Mouse (Mus musculus) c-Kit-positive CD71-positive TER-119-negative erythroid progenitor cells, embryonic 14.5 days (primary cell): ENCODE data around the gene Rnf151.
A peak's percentile ranks its signal among the peaks of the same experiment; 100 is the strongest.
"Not testable (repeated sequence)": the region's sequence is repeated elsewhere in the genome, so short reads cannot be mapped to it uniquely, and the experiment has no call there.

Experiments
- DNase-seq: peaks from one replicate; pipeline ENCODE4 v3.0.0-alpha.2; 2013; ENCODE audit warnings: low read depth

Rnf151 gene

DNA sequence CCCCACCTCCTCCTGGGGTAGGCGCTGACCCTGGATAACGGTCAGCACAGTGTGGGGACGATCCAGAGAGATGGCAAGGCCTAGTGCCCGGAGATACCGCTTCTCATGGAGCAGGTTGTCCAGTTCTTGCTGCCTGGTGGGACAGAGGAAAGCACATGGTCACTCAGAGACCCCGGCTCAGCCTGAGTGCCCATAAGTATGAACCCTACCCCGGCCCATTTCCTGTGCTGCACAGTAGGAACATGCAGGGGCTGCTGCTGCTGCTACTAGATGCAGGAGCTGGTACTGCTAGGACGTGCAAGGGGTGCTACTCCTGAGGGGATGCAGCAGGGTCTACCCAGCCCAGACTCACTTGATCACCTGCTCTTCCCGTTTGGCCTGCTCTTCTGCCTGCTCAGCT, 16.6 kb downstream of the Rnf151 start:
- no peak for DNase-seq

DNA sequence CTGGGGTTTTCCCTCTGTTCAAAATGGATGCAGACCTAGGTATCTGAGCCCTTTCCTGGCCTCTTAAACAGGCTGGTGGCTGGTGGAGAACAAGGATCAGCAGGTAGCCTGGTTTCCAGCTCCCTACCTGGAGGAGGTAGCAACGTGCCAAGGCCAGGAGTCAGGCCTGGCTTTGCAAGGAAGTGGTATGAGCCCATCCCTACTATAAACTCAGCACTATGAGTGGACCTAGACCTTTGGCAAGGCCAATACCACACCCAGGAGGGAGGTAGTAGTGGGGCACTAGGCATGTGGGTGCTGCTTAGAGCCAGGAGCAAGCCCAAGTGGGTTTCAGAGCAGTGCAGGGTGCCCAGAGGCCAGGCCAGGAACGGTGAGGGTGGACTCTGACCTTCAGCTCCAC, 18.4 kb downstream of the Rnf151 start:
- no peak for DNase-seq

DNA sequence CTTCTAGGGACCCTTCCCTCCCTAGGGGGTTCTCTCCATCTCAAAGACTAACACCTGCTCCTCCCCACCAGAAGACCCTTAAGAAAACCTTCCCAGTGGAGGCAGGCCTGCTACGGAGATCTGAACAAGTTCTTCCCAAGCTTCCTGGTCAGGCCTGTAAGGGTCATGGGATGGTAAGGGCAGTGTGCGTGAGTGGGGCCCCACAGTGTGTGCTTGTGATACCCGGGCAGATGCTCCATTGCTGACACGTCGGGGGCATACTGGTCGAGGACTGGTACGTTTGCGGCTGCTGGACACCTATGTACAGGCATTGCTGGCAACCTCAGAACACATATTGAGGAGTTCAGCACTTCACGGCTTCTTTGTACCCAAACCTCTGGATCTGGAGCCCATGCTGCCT, 19.1 kb downstream of the Rnf151 start:
- DNase-seq: no peak

DNA sequence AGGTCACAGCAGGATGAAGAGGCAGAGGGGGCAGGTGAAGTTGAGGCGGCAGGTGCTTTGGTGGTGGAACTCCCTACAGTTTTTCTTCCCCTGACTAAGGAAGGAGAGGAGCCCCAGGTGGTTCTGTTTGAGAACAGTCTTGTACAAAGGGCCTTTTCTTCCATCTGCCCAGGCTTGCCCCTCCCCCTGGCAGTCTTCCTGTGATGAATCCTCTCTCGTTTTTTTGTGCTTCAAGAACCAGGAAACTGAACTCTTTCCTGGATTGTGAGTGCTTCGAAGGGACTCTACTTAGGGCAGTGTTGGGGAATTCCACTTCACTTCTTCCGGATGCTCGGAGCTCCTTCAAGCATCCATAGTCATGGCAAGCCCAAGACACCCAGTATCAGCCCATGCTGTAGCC, 19.9 kb downstream of the Rnf151 start:
- DNase-seq: no peak

DNA sequence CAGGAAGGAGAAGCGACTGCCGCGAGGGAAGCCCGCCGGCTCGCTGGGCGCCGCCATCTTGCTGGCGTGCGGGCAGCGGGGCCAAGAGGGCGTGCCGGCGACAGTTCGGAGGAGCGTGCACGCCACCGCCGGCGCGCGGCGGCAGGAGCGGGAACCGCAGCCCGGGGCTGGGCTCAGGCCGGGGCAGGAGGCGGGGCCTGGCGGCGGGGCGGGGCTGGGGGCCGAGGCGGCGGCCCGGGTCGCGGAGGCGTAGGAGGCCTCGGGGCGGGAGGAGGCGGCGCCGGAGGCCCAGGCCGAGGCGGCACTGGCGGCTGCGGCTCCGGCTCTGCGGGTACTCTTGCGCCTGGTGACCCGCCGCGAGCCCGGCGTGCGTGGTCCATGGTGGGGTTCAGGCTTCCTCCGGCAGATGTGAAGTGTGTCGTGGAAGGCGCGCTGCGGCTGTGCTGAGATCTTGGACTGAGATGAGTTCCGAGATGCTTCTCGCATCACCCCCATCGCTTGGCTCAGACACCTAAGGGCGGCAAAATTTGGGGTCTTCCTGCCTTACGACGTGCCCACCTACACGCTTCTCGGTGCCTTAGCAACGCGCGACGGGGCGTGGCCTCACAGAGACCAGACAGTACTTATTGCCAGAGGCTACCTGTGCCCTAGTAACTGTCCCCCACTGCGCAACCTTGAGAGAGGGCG, 21.7 kb downstream of the Rnf151 start, which contains the start of the genes Gfer and Noxo1:
TSS of gene Gfer (minus strand) at position 146 of the 687 bp plus-strand sequence.
TSS of gene Noxo1 (plus strand) at position 224 of the 687 bp plus-strand sequence.
- DNase-seq: peak; percentile 72

DNA sequence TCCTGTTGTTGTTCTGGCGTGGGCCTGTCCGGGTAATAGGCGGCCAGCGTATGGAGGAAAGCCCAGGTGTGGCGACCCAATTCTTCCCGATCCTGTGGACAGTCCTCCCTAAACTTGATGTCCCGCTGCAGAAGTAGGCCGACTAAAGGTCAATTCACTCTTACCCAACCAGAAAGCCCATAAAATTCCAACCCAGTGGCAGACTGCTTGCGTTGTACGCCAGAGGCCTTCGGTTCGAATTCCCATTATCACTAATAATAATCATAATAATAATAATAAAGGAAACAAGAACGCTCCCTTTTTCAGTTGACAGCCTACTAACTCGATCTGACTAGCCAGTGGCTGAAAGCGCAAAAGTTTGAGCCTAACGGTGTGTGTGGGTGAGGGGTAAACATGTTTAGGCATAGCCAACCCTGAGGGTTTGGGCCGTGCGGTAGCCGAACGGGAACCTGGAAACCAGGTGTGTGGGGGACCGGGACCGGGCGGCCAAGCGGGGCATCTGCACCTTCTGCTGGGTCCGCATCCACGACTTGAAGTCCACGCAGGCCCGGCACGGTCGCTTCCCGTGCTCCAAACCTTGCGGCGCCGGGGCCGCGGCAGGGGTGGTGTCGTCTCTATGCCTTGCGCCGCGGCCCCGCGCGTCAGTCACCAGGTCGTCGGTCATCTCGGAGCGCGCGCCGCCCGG, 22.4 kb downstream of the Rnf151 start:
- DNase-seq: no peak

DNA sequence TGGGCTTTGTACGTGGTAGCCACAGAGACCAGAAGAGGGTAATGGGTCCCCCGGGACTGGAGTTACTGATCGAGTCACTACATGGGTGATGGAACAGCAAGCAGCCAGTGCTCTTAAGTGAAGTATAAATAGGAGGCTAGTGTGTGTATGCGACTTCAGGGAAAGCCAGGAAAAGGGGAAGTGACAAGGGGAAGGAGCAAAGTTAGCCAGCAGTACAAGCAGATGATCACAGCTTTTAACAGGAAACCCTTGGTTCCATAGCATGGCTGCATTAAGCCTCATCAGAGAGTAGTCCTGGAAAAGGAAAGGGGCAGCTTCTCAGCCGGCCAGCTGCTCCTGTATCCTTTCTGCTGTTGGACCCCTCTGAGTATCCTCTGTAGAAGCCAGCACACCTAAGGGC, 25.5 kb downstream of the Rnf151 start:
- DNase-seq: no peak

DNA sequence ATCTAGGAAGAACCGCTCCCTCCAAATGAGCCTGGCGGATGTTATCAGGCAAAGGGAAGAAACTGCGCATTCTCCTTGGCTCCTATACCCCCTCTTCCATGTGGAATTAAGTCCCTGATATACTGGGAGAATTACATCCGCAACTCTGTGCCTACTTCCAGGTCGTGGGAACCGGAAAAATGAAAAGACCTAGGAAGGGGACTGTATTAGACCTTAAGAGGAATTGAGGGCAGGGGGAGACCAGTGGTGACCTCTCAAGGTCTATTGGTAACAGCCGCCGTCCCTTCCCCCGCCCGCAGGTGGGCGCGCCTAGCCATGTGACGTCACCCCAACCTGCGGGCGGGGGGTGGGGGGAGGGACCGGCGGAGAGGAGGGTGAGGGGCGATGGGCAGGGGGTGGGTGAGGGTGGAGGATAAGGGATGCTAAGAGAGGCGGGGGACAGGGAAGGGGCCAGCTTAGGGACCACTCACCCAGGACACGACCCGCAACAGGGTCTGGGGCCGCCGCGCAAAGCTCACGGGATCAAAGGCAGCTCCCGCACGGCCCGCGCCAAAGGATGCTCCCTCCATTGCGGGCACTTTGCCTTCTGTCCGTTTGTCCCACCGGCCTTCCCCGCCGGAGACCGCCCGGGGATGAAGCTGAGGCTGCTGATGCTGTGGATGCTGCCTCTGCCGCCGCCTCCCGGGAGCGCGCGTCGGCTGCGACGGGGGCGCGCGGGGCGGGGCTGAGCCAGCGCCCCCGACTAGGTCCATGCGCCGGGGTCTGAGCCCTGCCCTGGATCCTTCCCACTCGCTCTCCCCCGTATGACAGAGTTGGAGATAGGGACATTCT, 28.4 kb downstream of the Rnf151 start, which contains the start of gene Syngr3:
TSS of gene Syngr3 (minus strand) at position 705 of the 831 bp plus-strand sequence.
- DNase-seq: no peak

DNA sequence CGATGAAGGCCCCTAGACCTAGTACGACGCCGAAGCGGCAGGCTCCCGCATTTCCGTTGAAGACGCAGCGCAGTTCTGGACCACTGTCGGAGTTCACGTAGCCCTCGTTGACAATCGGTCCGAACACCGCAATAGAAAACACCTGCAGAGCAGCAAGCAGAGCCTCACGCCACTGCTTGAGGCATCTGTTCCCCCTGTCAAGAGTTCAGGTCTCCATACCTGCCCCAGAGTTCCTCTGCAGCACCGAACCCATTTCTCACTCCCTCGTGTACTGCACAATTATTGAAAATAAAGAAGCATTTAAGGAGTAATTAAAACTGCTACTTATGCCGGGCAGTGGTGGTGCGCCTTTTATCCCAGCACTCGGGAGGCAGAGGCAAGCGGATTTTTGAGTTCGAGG, 30.3 kb downstream of the Rnf151 start:
- no peak for DNase-seq

DNA sequence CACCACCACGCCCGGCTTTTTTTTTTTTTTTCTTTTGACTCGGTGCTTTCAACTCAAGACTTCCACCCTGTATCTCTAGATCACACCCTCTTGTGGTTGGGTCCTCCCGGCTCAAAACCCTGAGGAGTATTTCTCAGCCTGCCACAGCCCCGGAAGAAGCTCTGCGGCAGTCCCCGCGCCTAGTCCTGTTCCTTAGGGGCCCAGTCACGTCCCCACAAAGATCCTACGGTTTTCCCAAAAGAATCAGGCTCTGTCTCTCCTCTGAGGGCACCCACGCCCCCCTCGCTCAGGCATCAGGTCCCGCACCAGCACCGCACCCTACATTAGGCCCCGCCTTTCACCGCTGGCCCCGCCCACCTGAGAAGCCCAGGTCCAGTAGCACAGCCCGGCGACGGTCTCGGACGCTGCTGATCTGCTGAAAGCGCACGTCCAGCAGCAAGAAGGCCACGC, 30.7 kb downstream of the Rnf151 start:
- DNase-seq: peak; percentile 46

DNA sequence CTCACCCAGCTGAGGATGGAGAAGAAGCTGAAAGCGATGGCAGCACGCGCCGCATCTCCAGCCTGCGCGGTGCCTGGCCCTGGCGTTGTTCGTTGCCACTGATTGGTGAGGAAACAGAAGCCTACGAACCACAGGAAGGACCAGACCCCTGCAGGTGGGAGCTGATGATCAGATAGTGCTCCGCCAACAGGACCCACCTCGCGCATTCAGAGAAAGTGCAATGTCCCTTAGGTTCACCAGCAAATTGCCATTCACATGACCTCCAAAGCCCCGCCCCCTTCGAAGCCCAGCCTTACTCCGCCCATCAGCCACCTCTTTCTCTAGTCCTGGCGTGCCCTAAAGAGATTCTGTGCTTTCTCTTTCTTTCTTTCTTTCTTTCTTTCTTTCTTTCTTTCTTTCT, 31.3 kb downstream of the Rnf151 start:
- DNase-seq: no peak

DNA sequence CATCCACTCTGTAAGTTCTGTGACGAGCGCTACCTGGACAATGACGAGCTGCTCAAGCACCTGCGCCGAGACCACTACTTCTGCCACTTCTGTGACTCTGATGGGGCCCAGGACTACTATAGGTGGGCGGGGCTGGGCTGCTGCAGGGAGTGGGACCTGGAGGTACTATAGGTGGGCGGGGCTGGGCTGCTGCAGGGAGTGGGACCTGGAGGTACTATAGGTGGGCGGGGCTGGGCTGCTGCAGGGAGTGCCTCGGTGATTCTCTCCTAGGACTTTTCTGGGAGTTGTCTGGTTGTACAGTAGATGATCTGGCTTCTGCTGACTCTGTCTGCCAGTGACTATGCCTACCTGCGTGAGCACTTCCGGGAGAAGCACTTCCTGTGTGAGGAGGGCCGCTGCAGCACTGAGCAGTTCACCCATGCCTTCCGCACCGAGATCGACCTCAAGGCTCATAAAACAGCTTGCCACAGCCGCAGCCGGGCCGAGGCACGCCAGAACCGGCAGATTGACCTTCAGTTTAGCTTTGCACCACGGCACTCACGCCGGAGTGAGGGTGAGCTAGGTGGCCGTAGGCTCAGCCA, 40.3 kb downstream of the Rnf151 start:
- no peak for DNase-seq

DNA sequence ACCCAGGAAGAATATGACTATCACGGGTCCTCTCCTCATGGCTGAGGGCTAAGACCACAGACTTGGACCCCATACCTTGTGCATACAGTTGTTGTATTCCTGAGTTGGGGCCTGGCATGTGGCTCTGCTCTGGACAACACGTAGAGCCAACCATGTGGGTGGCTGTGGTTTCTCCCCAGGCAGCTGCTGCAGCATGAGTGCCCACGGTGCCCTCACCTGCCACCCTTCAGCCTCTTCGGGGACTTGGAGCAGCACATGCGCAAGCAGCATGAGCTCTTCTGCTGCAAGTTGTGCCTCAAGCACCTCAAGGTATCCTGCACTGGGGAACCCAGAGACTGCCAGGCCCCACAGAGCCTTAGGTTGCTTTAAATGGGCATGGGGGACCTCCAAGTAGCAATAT, 41.0 kb downstream of the Rnf151 start:
- no peak for DNase-seq

DNA sequence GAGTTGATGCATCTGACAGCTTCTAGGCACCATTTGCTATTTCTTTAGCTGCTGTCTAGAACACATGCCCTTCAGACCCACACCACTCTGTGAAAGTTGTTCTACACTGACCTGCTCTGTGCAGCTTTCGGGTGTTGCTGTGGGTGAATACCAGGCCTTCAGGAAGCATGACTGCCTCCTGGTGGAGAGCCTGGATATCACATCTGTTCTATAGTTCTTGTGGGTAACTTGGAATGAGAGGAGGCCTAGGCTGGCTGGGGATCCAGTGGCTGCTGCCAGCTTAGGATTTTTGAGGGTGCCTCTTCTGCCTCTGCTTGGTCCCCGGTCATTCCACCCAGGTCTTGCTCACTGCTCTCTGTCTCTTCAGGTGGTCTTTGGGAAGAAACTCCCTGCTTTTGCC, 41.7 kb downstream of the Rnf151 start:
- DNase-seq: peak; percentile 72

DNA sequence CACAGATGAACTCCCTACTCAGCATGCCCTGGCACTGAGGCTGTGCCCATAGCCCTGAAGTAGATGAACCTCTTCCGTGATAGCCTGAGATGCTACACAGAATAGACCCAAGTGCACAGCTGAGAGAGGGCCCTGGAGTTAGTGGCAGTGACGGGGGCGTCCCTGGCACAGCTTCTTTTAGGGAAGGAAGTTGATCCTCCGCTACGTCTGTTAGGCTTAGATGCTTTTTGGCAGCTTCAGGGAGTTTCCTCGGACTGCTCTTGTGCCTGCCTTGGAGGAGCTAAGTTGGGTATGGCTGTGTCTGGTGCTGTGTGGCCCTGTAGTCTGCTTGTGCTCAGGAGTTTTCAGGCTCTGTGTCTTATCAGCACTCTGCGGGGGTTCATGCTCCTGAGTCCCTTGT, 43.6 kb downstream of the Rnf151 start:
- no peak for DNase-seq

DNA sequence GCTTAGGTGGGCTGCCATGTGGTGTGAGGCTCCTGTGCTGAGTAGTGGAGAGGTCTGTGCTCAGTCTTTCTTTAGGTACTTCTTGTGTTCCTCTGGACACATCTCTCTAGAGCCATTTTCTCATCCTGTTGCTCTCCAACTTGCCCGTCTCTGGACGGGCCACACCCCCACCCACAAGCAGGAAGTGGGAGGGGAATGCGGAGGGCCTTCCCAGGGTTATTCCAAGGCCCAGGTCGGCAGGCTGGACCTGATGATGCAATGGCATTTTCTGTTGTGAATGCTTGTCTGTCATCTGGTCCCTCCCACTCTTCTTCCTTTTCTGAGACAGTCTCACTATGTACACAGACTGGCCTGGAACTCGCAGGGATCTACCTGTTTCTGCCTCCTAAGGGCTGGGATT, 45.7 kb downstream of the Rnf151 start:
- DNase-seq: no peak

DNA sequence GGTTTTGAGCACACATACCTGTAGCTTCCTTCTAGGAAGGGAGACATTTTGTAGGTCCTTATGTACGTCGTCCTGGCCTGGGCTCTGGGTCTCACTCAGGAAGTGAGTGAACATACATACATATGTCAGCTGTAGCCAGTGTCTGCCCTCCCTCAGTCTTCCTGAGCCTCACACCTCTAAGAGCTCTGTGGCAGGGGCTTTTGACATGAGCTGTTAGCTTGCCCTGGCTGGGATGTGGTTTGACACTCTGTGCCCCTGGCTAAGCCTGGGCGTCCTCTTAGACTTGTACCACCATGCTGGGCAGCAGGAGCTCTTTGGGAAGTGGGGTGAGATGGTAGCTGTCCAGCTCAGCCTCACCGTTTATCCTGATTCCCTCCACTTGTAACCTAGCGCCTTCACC, 46.5 kb downstream of the Rnf151 start:
- DNase-seq: no peak

DNA sequence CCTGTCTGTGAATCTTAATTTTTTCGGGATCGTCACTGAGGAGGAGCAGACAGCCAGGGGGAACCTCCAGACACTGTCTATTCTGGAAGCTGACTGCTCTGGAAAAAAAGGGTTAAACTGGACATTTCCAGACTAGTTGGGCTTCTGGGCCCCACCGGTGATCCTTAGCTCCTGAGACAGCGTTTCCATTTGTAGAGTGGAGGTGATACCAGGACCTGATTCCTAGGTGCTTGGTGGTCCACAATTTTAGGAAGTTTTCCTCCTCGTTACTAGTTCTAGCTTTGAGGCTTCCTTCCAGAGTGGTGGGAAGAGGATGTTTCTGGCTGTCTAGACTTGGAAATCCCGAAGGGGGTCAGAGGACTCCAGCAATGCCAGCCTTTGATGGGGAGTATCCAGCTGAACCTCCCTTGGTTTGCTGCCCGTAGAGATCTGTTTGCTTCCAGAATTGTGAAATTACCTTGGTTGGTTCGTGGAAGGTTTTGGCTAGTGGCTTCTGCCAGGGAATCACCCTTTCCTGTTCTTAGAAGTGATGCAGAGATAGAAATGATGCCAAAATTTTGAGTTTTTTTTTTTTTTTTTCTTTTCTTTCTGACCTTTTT, 47.5 kb downstream of the Rnf151 start:
- no peak for DNase-seq

DNA sequence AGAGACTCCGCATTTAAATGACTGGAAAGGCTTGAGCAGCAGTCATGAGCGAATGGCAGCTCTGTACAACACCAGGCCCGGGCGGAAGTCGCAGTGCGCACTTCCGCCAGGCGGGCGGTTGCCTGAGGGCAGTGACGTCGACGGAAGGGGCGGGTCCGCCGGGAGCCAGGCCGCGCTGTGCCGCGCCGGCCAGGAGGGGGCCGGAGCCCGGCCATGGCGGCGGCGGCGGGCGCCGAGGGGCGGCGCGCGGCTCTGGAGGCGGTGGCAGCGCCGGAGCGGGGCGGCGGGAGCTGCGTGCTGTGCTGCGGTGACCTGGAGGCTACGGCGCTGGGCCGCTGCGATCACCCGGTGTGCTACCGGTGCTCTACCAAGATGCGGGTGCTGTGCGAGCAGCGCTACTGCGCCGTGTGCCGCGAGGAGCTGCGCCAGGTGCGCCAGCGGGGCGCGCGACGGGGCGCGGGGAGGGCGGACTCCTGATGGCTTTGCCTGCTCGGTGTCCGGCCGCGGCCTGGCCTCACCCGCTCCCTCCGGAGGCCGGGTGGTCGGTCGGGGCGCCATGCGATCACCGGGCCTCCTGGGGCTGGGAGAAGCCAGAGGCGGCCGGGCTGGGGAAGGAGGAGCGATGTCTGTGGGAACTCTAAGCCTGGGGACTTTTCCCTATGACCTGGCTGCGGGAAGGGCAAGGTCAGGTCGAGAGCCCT, 48.2 kb downstream of the Rnf151 start, which contains the start of gene Zfp598:
TSS of gene Zfp598 (plus strand) at position 143 of the 701 bp plus-strand sequence.
- DNase-seq: peak; percentile 84

DNA sequence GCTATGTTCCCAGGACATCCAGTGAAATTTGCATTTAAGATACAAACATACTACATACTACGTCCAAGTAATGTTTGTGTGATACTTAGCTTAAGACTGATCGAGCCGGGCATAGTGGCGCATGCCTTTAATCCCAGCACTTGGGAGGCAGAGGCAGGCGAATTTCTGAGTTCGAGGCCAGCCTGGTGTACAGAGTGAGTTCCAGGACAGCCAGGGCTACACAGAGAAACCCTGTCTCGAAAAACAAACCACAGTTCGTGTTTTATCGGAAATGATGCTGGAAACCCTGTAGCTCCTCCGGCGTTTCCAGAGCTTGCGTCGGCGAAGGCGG, 48.7 kb downstream of the Rnf151 start:
- DNase-seq: not testable (repeated sequence)

DNA sequence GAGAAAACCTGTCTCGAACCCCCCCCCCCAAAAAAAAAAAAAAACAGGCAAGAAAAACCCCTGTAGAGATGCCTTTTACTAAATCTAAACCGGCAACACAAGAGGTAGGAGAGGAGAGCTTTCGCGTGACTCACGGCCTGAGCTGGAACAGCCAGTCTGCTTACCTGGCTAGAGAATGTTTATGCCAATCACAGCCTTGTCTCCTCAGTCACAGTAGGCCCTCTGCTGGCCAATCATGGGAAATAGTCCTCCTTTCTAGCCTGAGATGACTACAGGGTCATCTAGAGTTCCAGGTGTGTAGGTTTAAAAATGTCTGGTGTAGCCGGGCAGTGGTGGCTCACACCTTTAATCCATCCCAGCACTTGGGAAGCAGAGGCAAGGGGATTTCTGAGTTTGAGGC, 50.4 kb downstream of the Rnf151 start:
- DNase-seq: no peak
